Mouse (Mus musculus) kidney, postnatal 14 days (tissue): Measurements from ENCODE around the gene Rab4b.

Experiments
- DNase-seq: peaks from one replicate; pipeline ENCODE4 v3.0.0; 2022; ENCODE audit warnings: mixed read lengths

The Rab4b gene

GRCm38 (mm10) chr7:27182498-27182897 is 3.8 kb upstream of the Rab4b start:
- no peak for DNase-seq

GRCm38 (mm10) chr7:27180837-27181695 is 2.4 kb upstream of the Rab4b start, which contains the start of the genes Gm21983 and Mia:
Gene Gm21983, minus strand, starts transcription at chr7:27181086.
Gene Mia, minus strand, starts transcription at chr7:27181157.
- DNase-seq, result no peak

GRCm38 (mm10) chr7:27180036-27180435 is 1.3 kb upstream of the Rab4b start:
- DNase-seq, result peak; percentile 88

GRCm38 (mm10) chr7:27179217-27179918 is 672 bp upstream of the Rab4b start:
- DNase-seq, result no peak

- no peak for DNase-seq
Observed at GRCm38 (mm10) chr7:27177942-27178323, 763 bp downstream of the Rab4b start.

GRCm38 (mm10) chr7:27174896-27175295 is 3.8 kb downstream of the Rab4b start:
- no peak for DNase-seq

- no peak for DNase-seq
Observed at GRCm38 (mm10) chr7:27174496-27174895, 4.2 kb downstream of the Rab4b start.

GRCm38 (mm10) chr7:27170981-27171380 is 7.7 kb downstream of the Rab4b start:
- no peak for DNase-seq

GRCm38 (mm10) chr7:27168371-27168770 is 10.3 kb downstream of the Rab4b start:
- no peak for DNase-seq

GRCm38 (mm10) chr7:27167475-27168094 is 11.1 kb downstream of the Rab4b start:
- no peak for DNase-seq

GRCm38 (mm10) chr7:27166614-27167474 is 11.9 kb downstream of the Rab4b start, which contains the start of gene Egln2:
Gene Egln2, minus strand, starts transcription at chr7:27166802.
- DNase-seq, result peak; percentile 97

GRCm38 (mm10) chr7:27166229-27166613 is 12.5 kb downstream of the Rab4b start:
- peak; percentile 95 for DNase-seq

- DNase-seq, result no peak
Observed at GRCm38 (mm10) chr7:27165696-27166095, 13.0 kb downstream of the Rab4b start.

- DNase-seq, result peak; percentile 45
Observed at GRCm38 (mm10) chr7:27165007-27165655, 13.6 kb downstream of the Rab4b start.

GRCm38 (mm10) chr7:27164112-27164947 is 14.4 kb downstream of the Rab4b start:
- no peak for DNase-seq

- DNase-seq, result no peak
Observed at GRCm38 (mm10) chr7:27163450-27163805, 15.3 kb downstream of the Rab4b start.

- DNase-seq, result no peak
Observed at GRCm38 (mm10) chr7:27162780-27163449, 15.8 kb downstream of the Rab4b start.

GRCm38 (mm10) chr7:27161744-27162143 is 17.0 kb downstream of the Rab4b start:
- DNase-seq, result no peak

- no peak for DNase-seq
Observed at GRCm38 (mm10) chr7:27160921-27161320, 17.8 kb downstream of the Rab4b start.

GRCm38 (mm10) chr7:27159882-27160281 is 18.8 kb downstream of the Rab4b start:
- peak; percentile 93 for DNase-seq
